Mouse (Mus musculus) testis, adult 10 weeks (tissue): ENCODE results near the gene Arv1. TPM values are rescaled to one million over a fixed set of nuclear protein-coding genes. Genes with fewer than 3 reads are reported as not detected.

ENCODE experiments used
- polyA plus RNA-seq: library from polyadenylated mRNA; stranded (reverse); fragments of 350-450 nt; fragmentation: Illumina TruSeq; extraction: RNeasy Lipid Tissue Mini Kit (QIAGEN cat#74804); gene quantifications from one replicate; pipeline ENCODE4 v1.2.3, GENCODE M21; 2014; ENCODE audit warnings: low read depth, low replicate concordance

The Arv1 gene
- polyA plus RNA-seq, result 3.4 TPM

GRCm38 (mm10) chr8:124721862-124722515, at the start of gene Arv1, which contains the start of gene Ttc13:
Arv1 (plus strand) TSS chr8:124722139.
Ttc13 (minus strand) TSS chr8:124721983.

GRCm38 (mm10) chr8:124751709-124752173, 29.8 kb downstream of the Arv1 start, which contains the start of gene Fam89a:
Fam89a (minus strand) TSS chr8:124751832.

Other genes with a start within 250 kb of the Arv1 start
- 10.6 TPM for gene Cog2, start 201.4 kb upstream of the Arv1 start, polyA plus RNA-seq
- gene Agt, start 152.4 kb upstream of the Arv1 start, polyA plus RNA-seq, result 17.7 TPM
- gene Capn9, start 146.0 kb upstream of the Arv1 start, polyA plus RNA-seq, result not detected
- 4.3 TPM for gene 2310022B05Rik, start 58.8 kb upstream of the Arv1 start, polyA plus RNA-seq
- gene Ttc13, start 156 bp upstream of the Arv1 start, polyA plus RNA-seq, result 15.5 TPM
- 2.4 TPM for gene Fam89a, start 29.7 kb downstream of the Arv1 start, polyA plus RNA-seq
- 0.15 TPM for gene Trim67, start 71.0 kb downstream of the Arv1 start, polyA plus RNA-seq
- gene Gnpat, start 140.9 kb downstream of the Arv1 start, polyA plus RNA-seq, result 224 TPM
- gene 2810004N23Rik, start 141.0 kb downstream of the Arv1 start, polyA plus RNA-seq, result 21.1 TPM
- gene Exoc8, start 175.6 kb downstream of the Arv1 start, polyA plus RNA-seq, result 11.2 TPM
- gene Sprtn, start 175.7 kb downstream of the Arv1 start, polyA plus RNA-seq, result 193 TPM
- 6.5 TPM for gene Egln1, start 227.2 kb downstream of the Arv1 start, polyA plus RNA-seq